Mouse (Mus musculus) heart, embryonic 14.5 days (tissue): ENCODE measurements around the gene Tia1. TPM values are rescaled to one million over a fixed set of nuclear protein-coding genes. Genes with fewer than 3 reads are reported as not detected.

ENCODE experiments used
- ATAC-seq: fragments of 200-750 bp; cut with Nextera tagmentation; 2 replicates; pipeline ENCODE4 v1.8.0; 2017; ENCODE audit warnings: low read depth, moderate TSS enrichment; ENCODE audit not compliant: insufficient number of reproducible peaks, insufficient read depth, low FRiP score
- H3K27ac ChIP-seq, 2 experiments: fragments of 200-500 bp in 1 of 2; fragments of 300-500 bp in 1 of 2; sonication (generic) in 1 of 2; replicated peaks in 1 of 2; 2 replicates each; pipeline ENCODE4 v1.5.1; 2012 to 2014; ENCODE audit warnings: low read depth in 2 of 2, low read length in 2 of 2, control low read depth in 1 of 2, mild to moderate bottlenecking in 1 of 2, mixed read lengths in 1 of 2; ENCODE audit not compliant: control insufficient read depth in 1 of 2, insufficient read depth in 1 of 2
- H3K27me3 ChIP-seq: fragments of 300-500 bp; sonication (generic); 2 replicates; pipeline ENCODE4 v1.6.1; 2014; ENCODE audit warnings: mild to moderate bottlenecking, low read length, control low read depth; ENCODE audit not compliant: control insufficient read depth, insufficient read depth
- H3K36me3 ChIP-seq: fragments of 300-500 bp; sonication (generic); 2 replicates; pipeline ENCODE4 v1.6.1; 2014; ENCODE audit warnings: mild to moderate bottlenecking, control low read depth, low read length, mixed read lengths; ENCODE audit not compliant: control insufficient read depth, insufficient read depth
- H3K4me1 ChIP-seq, 2 experiments: fragments of 200-500 bp in 1 of 2; fragments of 300-500 bp in 1 of 2; sonication (generic) in 1 of 2; 2 replicates each; pipeline ENCODE4 v1.6.1; 2012 to 2014; ENCODE audit warnings: low read length in 2 of 2, control low read depth in 1 of 2, mixed read lengths in 1 of 2; ENCODE audit not compliant: control insufficient read depth in 2 of 2, insufficient read depth in 2 of 2
- H3K4me2 ChIP-seq: fragments of 300-500 bp; sonication (generic); 2 replicates; pipeline ENCODE4 v1.6.1; 2014; ENCODE audit warnings: mild to moderate bottlenecking, low read length
- H3K4me3 ChIP-seq, 2 experiments: fragments of 200-500 bp in 1 of 2; fragments of 300-500 bp in 1 of 2; sonication (generic) in 1 of 2; 2 replicates each; pipeline ENCODE4 v1.5.1; 2012 to 2014; ENCODE audit warnings: low read length in 2 of 2, mild to moderate bottlenecking in 2 of 2, control low read depth in 1 of 2, low read depth in 1 of 2, moderate library complexity in 1 of 2; ENCODE audit not compliant: control insufficient read depth in 1 of 2, insufficient read depth in 1 of 2
- H3K9ac ChIP-seq: fragments of 300-500 bp; sonication (generic); 2 replicates; pipeline ENCODE4 v1.6.1; 2014; ENCODE audit warnings: mild to moderate bottlenecking, low read length
- H3K9me3 ChIP-seq: fragments of 300-500 bp; sonication (generic); 2 replicates; pipeline ENCODE4 v1.6.1; 2016; ENCODE audit warnings: low read length, control low read depth; ENCODE audit not compliant: control insufficient read depth
- WGBS: fragments of 180-500 bp; shearing (Covaris S2); extraction: QIAGEN DNeasy Blood & Tissue Kit; methylation state at CpG from one replicate; pipeline ENCODE4 v1.1.7; 2014; 5-methylcytosine and 5-hydroxymethylcytosine counted together
- polyA plus RNA-seq: library from polyadenylated mRNA; unstranded; fragments of >200 nt; fragmentation: Nextera tagmentation; extraction: Ambion mirVana; gene quantifications from 2 replicates; pipeline ENCODE4 v1.2.1, GENCODE M21; 2014

Gene Tia1
- 133 and 140 TPM in 2 replicates for polyA plus RNA-seq

DNA sequence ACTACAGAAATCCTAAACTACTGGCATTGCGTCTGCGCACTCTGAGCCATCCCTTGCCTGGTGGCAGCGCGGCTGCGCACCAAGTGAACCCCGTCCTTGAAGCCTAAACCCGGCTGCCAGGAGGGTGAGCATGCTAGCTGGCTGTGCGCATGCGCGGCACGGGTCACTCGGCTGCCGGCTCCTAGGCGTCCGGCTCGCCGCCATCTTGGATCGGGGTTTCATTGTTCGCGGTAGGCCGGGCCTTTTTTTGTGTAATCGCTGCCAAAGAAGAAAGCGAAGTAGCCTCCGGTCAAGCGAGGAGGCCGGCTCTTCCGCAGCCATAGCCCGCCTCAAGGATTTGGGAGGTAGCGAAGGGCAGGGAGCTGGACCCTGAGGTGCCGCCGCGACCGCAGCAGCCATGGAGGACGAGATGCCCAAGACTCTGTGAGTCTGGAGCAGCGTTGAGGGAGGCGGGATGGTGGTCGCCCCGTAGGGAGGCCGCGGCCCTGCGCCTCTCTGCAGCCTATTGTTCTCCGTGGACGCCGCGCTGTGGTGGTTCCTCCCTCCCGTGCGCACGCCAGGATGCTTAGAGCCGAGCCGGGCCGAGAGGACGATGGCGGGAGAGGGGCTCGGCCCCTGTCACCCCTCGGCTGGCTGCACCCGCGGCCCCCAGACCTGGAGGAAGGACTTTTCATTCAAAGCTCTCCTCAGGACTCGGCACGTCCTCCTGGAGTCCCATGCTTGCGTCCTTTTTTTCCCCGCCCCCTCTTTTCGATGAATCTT lies at the start of gene Tia1:
Gene Tia1 (plus strand): TSS at position 120 of the 762 bp plus-strand sequence.
- Histone ChIP-seq H3K27me3 (no peaks in the 10 kb centered on the region), H3K4me2 (peak within 1 kb of the TSS; percentile 78), H3K4me3 (peak within 1 kb of the TSS; percentile 83 to 91), H3K36me3 (peaks cover 10% of the 10 kb centered on the region), H3K9me3 (no peaks in the 10 kb centered on the region), H3K4me1 (peaks cover 2 to 20% of the 10 kb centered on the region in 2 experiments; a peak in 3 of 4 replicates), H3K9ac (peak within 1 kb of the TSS; percentile 99), H3K27ac (peak within 1 kb of the TSS; percentile 99 to 100)
- peak; percentile 94 for ATAC-seq
- WGBS, result under 1% methylated on average over 60 of the region's 62 CpGs

DNA sequence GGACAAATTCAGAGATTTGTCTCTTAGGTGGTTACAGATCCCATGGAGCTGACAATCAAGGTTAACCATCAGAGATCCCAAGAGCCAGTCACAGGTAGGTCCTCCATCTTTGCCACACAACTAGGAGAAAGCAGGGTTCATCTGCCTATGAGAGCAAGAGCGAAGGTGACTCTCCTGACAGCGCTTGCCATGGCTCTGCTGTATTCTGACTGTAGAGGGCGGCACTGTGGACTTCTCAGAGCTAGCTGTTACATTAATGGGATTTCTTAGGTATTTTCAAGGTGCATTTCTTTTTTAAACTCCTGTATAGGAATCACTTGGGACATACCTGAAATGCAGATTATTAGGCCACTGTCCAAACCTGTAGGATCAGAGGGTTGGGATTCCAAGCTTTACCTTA lies 49.1 kb upstream of the Tia1 start:
- Histone ChIP-seq H3K36me3 (no peaks in the 10 kb centered on the region), H3K4me3 (no peak overlapping the region), H3K27me3 (no peaks in the 10 kb centered on the region), H3K9ac (no peak overlapping the region), H3K9me3 (no peaks in the 10 kb centered on the region), H3K4me1 (no peaks in the 10 kb centered on the region), H3K4me2 (no peak overlapping the region), H3K27ac (no peak overlapping the region)
- 67% methylated on average over 3 of the region's 3 CpGs for WGBS
- no peak for ATAC-seq

GRCm38 (mm10) chr6:86356956-86357355 lies 47.1 kb upstream of the Tia1 start:
- Histone ChIP-seq H3K27ac (no peak overlapping the region), H3K9ac (no peak overlapping the region), H3K9me3 (no peaks in the 10 kb centered on the region), H3K27me3 (no peaks in the 10 kb centered on the region), H3K4me3 (no peak overlapping the region), H3K4me1 (no peaks in the 10 kb centered on the region), H3K4me2 (no peak overlapping the region), H3K36me3 (no peaks in the 10 kb centered on the region)
- 64% methylated on average over 9 of the region's 9 CpGs for WGBS
- ATAC-seq, result no peak

GRCm38 (mm10) chr6:86360691-86361090 lies 43.3 kb upstream of the Tia1 start:
- H3K4me1 ChIP-seq, result 0 out of 4 replicates have a peak, but pooled peaks cover 0 to 2% of the 10 kb centered on the region in 2 experiments
- ATAC-seq, result no peak
- no peak overlapping the region for H3K4me3 ChIP-seq
- no peaks in the 10 kb centered on the region for H3K9me3 ChIP-seq
- no peak overlapping the region for H3K27ac ChIP-seq
- no peak overlapping the region for H3K4me2 ChIP-seq
- H3K27me3 ChIP-seq, result no peaks in the 10 kb centered on the region
- WGBS, result 63% methylated on average over 7 of the region's 7 CpGs
- H3K9ac ChIP-seq, result no peak overlapping the region
- no peaks in the 10 kb centered on the region for H3K36me3 ChIP-seq

- Histone ChIP-seq H3K27ac (no peak overlapping the region), H3K9me3 (no peaks in the 10 kb centered on the region), H3K4me2 (no peak overlapping the region), H3K9ac (no peak overlapping the region), H3K27me3 (no peaks in the 10 kb centered on the region), H3K4me1 (peaks cover 4% of the 10 kb centered on the region in 2 experiments; a peak in 3 of 4 replicates), H3K4me3 (no peak overlapping the region), H3K36me3 (no peaks in the 10 kb centered on the region)
- ATAC-seq, result no peak
- WGBS, result 85% methylated on average over 7 of the region's 7 CpGs
Measured at GRCm38 (mm10) chr6:86361373-86361772, 42.6 kb upstream of the Tia1 start.

GRCm38 (mm10) chr6:86364442-86365141 lies 39.4 kb upstream of the Tia1 start:
- H3K36me3 ChIP-seq, result peaks cover 22% of the 10 kb centered on the region
- under 1% methylated on average over 17 of the region's 17 CpGs for WGBS

DNA sequence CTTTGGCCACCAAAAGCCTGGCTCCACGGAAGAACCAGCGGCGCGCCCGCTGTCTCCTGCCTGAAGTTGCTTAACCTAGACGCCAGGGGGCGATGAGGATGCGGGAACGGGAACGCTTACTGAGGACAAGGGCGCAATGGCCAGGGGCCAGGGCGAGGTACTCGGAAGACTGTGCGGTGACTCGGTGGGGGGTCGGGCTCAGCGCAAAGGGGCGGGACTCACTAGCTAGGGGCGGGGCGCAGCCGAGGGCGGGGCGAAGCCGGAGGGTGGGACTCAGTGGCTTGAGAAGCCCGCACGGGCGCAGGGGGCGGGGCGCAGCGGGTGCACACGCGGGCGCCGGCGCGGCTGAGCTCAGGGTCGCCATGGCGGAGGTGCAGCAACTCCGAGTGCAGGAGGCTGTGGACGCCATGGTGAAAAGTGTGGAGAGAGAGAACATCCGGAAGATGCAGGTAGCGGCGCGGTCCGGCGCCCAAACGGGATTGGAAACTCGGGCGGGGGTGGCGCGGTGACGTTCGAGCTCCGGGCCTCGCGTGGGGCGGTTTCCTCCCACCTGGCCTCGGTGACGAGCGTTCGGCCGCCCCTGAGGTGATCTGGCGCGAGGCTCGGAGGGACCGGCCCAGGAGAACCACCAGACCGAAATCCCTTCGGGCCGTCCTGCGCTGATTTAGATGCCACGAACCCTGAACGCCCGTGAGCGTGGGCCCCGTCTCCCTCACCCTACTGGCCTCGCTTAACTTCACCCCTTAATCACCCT lies 38.5 kb upstream of the Tia1 start, which contains the start of gene Fam136a:
Gene Fam136a (plus strand): TSS at position 276 of the 754 bp plus-strand sequence.
- Histone ChIP-seq H3K27me3 (no peaks in the 10 kb centered on the region), H3K4me1 (peaks cover 8 to 13% of the 10 kb centered on the region in 2 experiments), H3K36me3 (peaks cover 22% of the 10 kb centered on the region), H3K9me3 (no peaks in the 10 kb centered on the region), H3K9ac (peak within 1 kb of the TSS; percentile 91), H3K4me3 (peak within 1 kb of the TSS; percentile 75 to 76), H3K4me2 (peak within 1 kb of the TSS; percentile 95), H3K27ac (peak within 1 kb of the TSS; percentile 34 to 80)
- ATAC-seq, result peak; percentile 93
- under 1% methylated on average over 72 of the region's 76 CpGs for WGBS

More at GRCm38 (mm10) chr6:86364442-86365141, 39.4 kb upstream of the Tia1 start:
- Histone ChIP-seq H3K27ac (no peak overlapping the region), H3K4me3 (peak overlapping the region; percentile 75 to 76), H3K9me3 (no peaks in the 10 kb centered on the region), H3K4me1 (peaks cover 8 to 13% of the 10 kb centered on the region in 2 experiments; a peak in 3 of 4 replicates), H3K4me2 (peak overlapping the region; percentile 95), H3K27me3 (no peaks in the 10 kb centered on the region), H3K9ac (peak overlapping the region; percentile 66)
- ATAC-seq, result peak; percentile 27; the same call in 1 of the 2 replicates
